7 mouse cellular contexts compared by ENCODE assay signal in the genomic region with DNA sequence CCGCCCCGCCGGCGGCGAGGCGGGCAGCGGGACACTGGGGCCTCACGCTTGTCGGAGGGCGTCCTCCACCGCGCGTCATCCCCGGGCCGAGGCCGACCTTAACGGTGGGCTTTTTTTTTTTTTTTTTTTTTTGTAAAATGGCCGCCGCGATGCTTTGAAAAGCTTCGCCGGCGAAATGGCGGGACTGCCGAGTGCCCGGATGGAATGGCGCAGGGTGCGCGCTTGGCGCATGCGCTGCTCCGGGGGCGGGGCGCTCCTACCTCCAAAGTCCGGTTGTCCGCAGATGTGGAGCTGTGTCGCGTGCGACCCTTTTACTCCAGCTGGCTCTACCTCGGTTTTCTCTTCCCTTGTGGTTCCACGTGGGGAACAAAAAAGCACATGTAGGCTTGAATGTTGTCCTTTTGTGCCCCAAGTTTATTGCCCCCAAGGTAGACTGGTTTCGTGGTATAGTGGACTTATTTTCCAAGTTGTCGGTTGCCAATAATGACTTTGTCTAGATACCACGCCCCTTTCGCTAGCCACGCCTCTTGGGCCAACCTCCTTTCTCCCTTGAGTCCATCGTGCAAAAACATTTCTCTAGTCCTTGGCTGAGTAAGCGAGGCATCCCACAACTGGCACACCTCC. TPM values are rescaled to one million over a fixed set of nuclear protein-coding genes. Genes with fewer than 3 reads are reported as not detected.
DNase-seq lines count a peak whose midpoint lies in the region; ATAC-seq and TF ChIP-seq lines count a peak whose summit lies in the region.

No protein-coding gene starts in this region.

- H3K4me1 ChIP-seq in intestine, embryonic 14.5 days (replicated peaks; ENCODE audit: control insufficient read depth, insufficient read depth, low read length) = peaks cover 50% of the 10 kb centered on the region
- peaks cover 34% of the 10 kb centered on the region for H3K4me1 ChIP-seq in limb, embryonic 11.5 days (ENCODE audit: control insufficient read depth, insufficient read depth, low read length)
- peaks cover 73% of the 10 kb centered on the region for H3K4me1 ChIP-seq in midbrain, embryonic 13.5 days (replicated peaks)
- peaks cover 35% of the 10 kb centered on the region for H3K4me1 ChIP-seq in small intestine, adult 2 months (ENCODE audit: control insufficient read depth, insufficient read depth, insufficient read length, low read length)

- H3K27me3 ChIP-seq in intestine, embryonic 14.5 days (replicated peaks; ENCODE audit: control insufficient read depth, insufficient read depth, low read length) = no peaks in the 10 kb centered on the region
- no peaks in the 10 kb centered on the region for H3K27me3 ChIP-seq in limb, embryonic 11.5 days (ENCODE audit: control insufficient read depth, insufficient read depth, low read length)
- H3K27me3 ChIP-seq in midbrain, embryonic 13.5 days = peaks cover 4% of the 10 kb centered on the region; the same call in 1 of the 2 replicates
- no peaks in the 10 kb centered on the region for H3K27me3 ChIP-seq in small intestine, adult 2 months (ENCODE audit: control insufficient read depth, insufficient read depth, low read length)

- H3K36me3 ChIP-seq in intestine, embryonic 14.5 days (ENCODE audit: control insufficient read depth, insufficient read depth, low read length) = peaks cover 27% of the 10 kb centered on the region
- H3K36me3 ChIP-seq in limb, embryonic 11.5 days (ENCODE audit: control insufficient read depth, insufficient read depth, low read length) = peaks cover 19% of the 10 kb centered on the region
- peaks cover 28% of the 10 kb centered on the region for H3K36me3 ChIP-seq in midbrain, embryonic 13.5 days
- peaks cover 24% of the 10 kb centered on the region for H3K36me3 ChIP-seq in small intestine, adult 2 months (ENCODE audit: control insufficient read depth, insufficient read depth, low read length)

- intact Hi-C loops in gastrocnemius, postnatal 14 days (cut with DNase I; ENCODE audit: low total_unique reads) = no loop called here

- TF ChIP-seq POLR2A in small intestine, adult 2 months (IDR thresholded peaks at IDR 0.05; ENCODE audit: low read depth, low read length) = no peak

- TF ChIP-seq CTCF in small intestine, adult 2 months (IDR thresholded peaks at IDR 0.05; ENCODE audit: extremely low read depth, insufficient read length, insufficient replicate concordance, low read depth, low read length) = no peak

- WGBS in intestine, embryonic 14.5 days = under 1% methylated on average over 47 of the region's 48 CpGs
- under 1% methylated on average over 48 of the region's 48 CpGs for WGBS in limb, embryonic 11.5 days
- under 1% methylated on average over 45 of the region's 48 CpGs for WGBS in midbrain, embryonic 13.5 days
- under 1% methylated on average over 48 of the region's 48 CpGs for WGBS in small intestine, adult 2 months

- peak overlapping the region; percentile 98 for H3K27ac ChIP-seq in intestine, embryonic 14.5 days (ENCODE audit: low read depth)
- H3K27ac ChIP-seq in limb, embryonic 11.5 days (replicated peaks; ENCODE audit: low read depth, low read length) = peak overlapping the region; percentile 99
- peak overlapping the region; percentile 99 for H3K27ac ChIP-seq in midbrain, embryonic 13.5 days
- peak overlapping the region; percentile 85 for H3K27ac ChIP-seq in small intestine, adult 2 months (ENCODE audit: insufficient read depth, low read depth, low read length)

- H3K4me3 ChIP-seq in intestine, embryonic 14.5 days (ENCODE audit: low read depth, low read length) = peak overlapping the region; percentile 67
- H3K4me3 ChIP-seq in limb, embryonic 11.5 days (ENCODE audit: low read depth, low read length) = peak overlapping the region; percentile 92
- peak overlapping the region; percentile 93 for H3K4me3 ChIP-seq in midbrain, embryonic 13.5 days (replicated peaks)
- H3K4me3 ChIP-seq in small intestine, adult 2 months (ENCODE audit: low read depth, low read length) = peak overlapping the region; percentile 84

- ATAC-seq in common myeloid progenitor, adult 5-6 weeks (replicated peaks; ENCODE audit: low read depth, poor library complexity, severe bottlenecking) = peak; percentile 27
- ATAC-seq in intestine, embryonic 14.5 days (replicated peaks; ENCODE audit: low FRiP score, low TSS enrichment, low read depth) = peak; percentile 58
- ATAC-seq in limb, embryonic 11.5 days (ENCODE audit: insufficient number of reproducible peaks, low FRiP score, low TSS enrichment, low read depth) = peak; percentile 52
- peak; percentile 40 for ATAC-seq in midbrain, embryonic 13.5 days

- peak overlapping the region; percentile 94 for H3K4me2 ChIP-seq in intestine, embryonic 14.5 days (ENCODE audit: low read length)
- peak overlapping the region; percentile 85 for H3K4me2 ChIP-seq in limb, embryonic 11.5 days (ENCODE audit: low read depth, severe bottlenecking)
- peak overlapping the region; percentile 86 for H3K4me2 ChIP-seq in midbrain, embryonic 13.5 days (replicated peaks)

- H3K9ac ChIP-seq in intestine, embryonic 14.5 days (ENCODE audit: low read length) = peak overlapping the region; percentile 96
- H3K9ac ChIP-seq in limb, embryonic 11.5 days (ENCODE audit: low read length) = peak overlapping the region; percentile 99
- peak overlapping the region; percentile 100 for H3K9ac ChIP-seq in midbrain, embryonic 13.5 days (replicated peaks)

- no peaks in the 10 kb centered on the region for H3K9me3 ChIP-seq in intestine, embryonic 14.5 days (ENCODE audit: control insufficient read depth, low read length)
- H3K9me3 ChIP-seq in limb, embryonic 11.5 days (ENCODE audit: control insufficient read depth, low read length) = no peaks in the 10 kb centered on the region
- H3K9me3 ChIP-seq in midbrain, embryonic 13.5 days = no peaks in the 10 kb centered on the region

- DNase-seq in adrenal gland, adult 18-20 months (ENCODE audit: low spot score in 2 of 2) = peak; percentile 94 to 96
- DNase-seq in gastrocnemius, postnatal 14 days = peak; percentile 96
- peak; percentile 95 for DNase-seq in intestine, embryonic 14.5 days (ENCODE audit: low spot score)
- peak; percentile 97 for DNase-seq in limb, embryonic 11.5 days (ENCODE audit: low spot score)

RNA-seq across cellular contexts. Expression of a gene that starts 2.4 kb away (rescaled TPM):
- 10 to 100 TPM; 34.7 to 46.3 TPM for total RNA-seq in adrenal gland, adult 18-20 months (2021)
- 60.0 and 65.6 TPM in 2 replicates for total RNA-seq in common myeloid progenitor, adult 5-6 weeks (2017)
- total RNA-seq in gastrocnemius, postnatal 14 days (2021) = 10 to 100 TPM; 41.4 to 41.5 TPM
- polyA plus RNA-seq in intestine, embryonic 14.5 days (2014; fragmentation: Nextera tagmentation; extraction: Ambion mirVana) = 76.4 and 81.6 TPM in 2 replicates
- 67.9 and 68.1 TPM in 2 replicates for polyA plus RNA-seq in limb, embryonic 11.5 days (2014; fragmentation: Nextera tagmentation; extraction: Ambion mirVana)
- polyA plus RNA-seq in midbrain, embryonic 13.5 days (2015; fragmentation: Nextera tagmentation; extraction: Ambion mirVana) = 354 and 412 TPM in 2 replicates
- 18.5 and 48.0 TPM in 2 replicates for polyA plus RNA-seq in small intestine, adult 2 months (2012; rRNA removed)

RNA-seq across cellular contexts. Expression of a gene that starts 4.6 kb away (rescaled TPM):
- total RNA-seq in adrenal gland, adult 18-20 months (2021) = 10 to 100 TPM; 14.7 to 16.6 TPM
- 7.8 and 15.6 TPM in 2 replicates for total RNA-seq in common myeloid progenitor, adult 5-6 weeks (2017)
- 1 to 10 TPM; 3.3 to 4.2 TPM for total RNA-seq in gastrocnemius, postnatal 14 days (2021)
- polyA plus RNA-seq in intestine, embryonic 14.5 days (2014; fragmentation: Nextera tagmentation; extraction: Ambion mirVana) = 15.8 and 16.7 TPM in 2 replicates
- polyA plus RNA-seq in limb, embryonic 11.5 days (2014; fragmentation: Nextera tagmentation; extraction: Ambion mirVana) = 5.9 and 7.2 TPM in 2 replicates
- polyA plus RNA-seq in midbrain, embryonic 13.5 days (2015; fragmentation: Nextera tagmentation; extraction: Ambion mirVana) = 11.9 and 14.5 TPM in 2 replicates
- 6.8 and 9.0 TPM in 2 replicates for polyA plus RNA-seq in small intestine, adult 2 months (2012; rRNA removed)

RNA-seq across cellular contexts. Expression of a gene that starts 11.1 kb away (rescaled TPM):
- total RNA-seq in adrenal gland, adult 18-20 months (2021) = 1 to 10 TPM; 1.3 to 2.1 TPM
- total RNA-seq in common myeloid progenitor, adult 5-6 weeks (2017) = not detected in 2 replicates
- under 1 TPM; 0.58 to 0.98 TPM for total RNA-seq in gastrocnemius, postnatal 14 days (2021)
- 10.2 and 12.2 TPM in 2 replicates for polyA plus RNA-seq in intestine, embryonic 14.5 days (2014; fragmentation: Nextera tagmentation; extraction: Ambion mirVana)
- polyA plus RNA-seq in limb, embryonic 11.5 days (2014; fragmentation: Nextera tagmentation; extraction: Ambion mirVana) = 51.3 and 54.8 TPM in 2 replicates
- 34.5 and 41.3 TPM in 2 replicates for polyA plus RNA-seq in midbrain, embryonic 13.5 days (2015; fragmentation: Nextera tagmentation; extraction: Ambion mirVana)
- 1.5 and 1.8 TPM in 2 replicates for polyA plus RNA-seq in small intestine, adult 2 months (2012; rRNA removed)

RNA-seq across cellular contexts. Expression of a gene that starts 20.1 kb away (rescaled TPM):
- 10 to 100 TPM; 64.8 to 82.0 TPM for total RNA-seq in adrenal gland, adult 18-20 months (2021)
- total RNA-seq in common myeloid progenitor, adult 5-6 weeks (2017) = 15.8 and 18.4 TPM in 2 replicates
- total RNA-seq in gastrocnemius, postnatal 14 days (2021) = 10 to 100 TPM; 40.3 to 43.6 TPM
- 25.5 and 28.9 TPM in 2 replicates for polyA plus RNA-seq in intestine, embryonic 14.5 days (2014; fragmentation: Nextera tagmentation; extraction: Ambion mirVana)
- 59.3 and 60.9 TPM in 2 replicates for polyA plus RNA-seq in limb, embryonic 11.5 days (2014; fragmentation: Nextera tagmentation; extraction: Ambion mirVana)
- 35.9 and 40.6 TPM in 2 replicates for polyA plus RNA-seq in midbrain, embryonic 13.5 days (2015; fragmentation: Nextera tagmentation; extraction: Ambion mirVana)
- polyA plus RNA-seq in small intestine, adult 2 months (2012; rRNA removed) = 151 and 372 TPM in 2 replicates

RNA-seq across cellular contexts. Expression of a gene that starts 27.5 kb away (rescaled TPM):
- 100 to 1,000 TPM; 129 to 266 TPM for total RNA-seq in adrenal gland, adult 18-20 months (2021)
- 0.41 and 0.73 TPM in 2 replicates for total RNA-seq in common myeloid progenitor, adult 5-6 weeks (2017)
- total RNA-seq in gastrocnemius, postnatal 14 days (2021) = 1 to 10 TPM; 1.6 TPM
- polyA plus RNA-seq in intestine, embryonic 14.5 days (2014; fragmentation: Nextera tagmentation; extraction: Ambion mirVana) = 7.1 and 8.5 TPM in 2 replicates
- polyA plus RNA-seq in limb, embryonic 11.5 days (2014; fragmentation: Nextera tagmentation; extraction: Ambion mirVana) = 4.7 and 6.5 TPM in 2 replicates
- 40.6 and 45.3 TPM in 2 replicates for polyA plus RNA-seq in midbrain, embryonic 13.5 days (2015; fragmentation: Nextera tagmentation; extraction: Ambion mirVana)
- 3.7 and 6.6 TPM in 2 replicates for polyA plus RNA-seq in small intestine, adult 2 months (2012; rRNA removed)

Comparison
In these comparisons a context has a peak if more than half of its experiments do, and no peak if none do; other contexts are left out.
1. Peak in every context shown above with its lines: DNase-seq, ATAC-seq, H3K4me3 ChIP-seq and H3K27ac ChIP-seq.